Mouse (Mus musculus) midbrain, embryonic 16.5 days (tissue): ENCODE data around the gene Zfp473. TPM values are rescaled to one million over a fixed set of nuclear protein-coding genes. Genes with fewer than 3 reads are reported as not detected.

ENCODE experiments used
- ATAC-seq: fragments of 200-750 bp; cut with Nextera tagmentation; 2 replicates; pipeline ENCODE4 v1.8.0; 2017; ENCODE audit warnings: moderate TSS enrichment
- H3K27ac ChIP-seq: fragments of 300-500 bp; sonication (generic); 2 replicates; pipeline ENCODE4 v1.5.1; 2014; ENCODE audit warnings: mild to moderate bottlenecking, low read length, mixed read lengths
- H3K27me3 ChIP-seq: fragments of 300-500 bp; sonication (generic); 2 replicates; pipeline ENCODE4 v1.6.1; 2014; ENCODE audit warnings: low read depth, low read length, mixed read lengths; ENCODE audit not compliant: control insufficient read depth, insufficient read depth
- H3K36me3 ChIP-seq: fragments of 300-500 bp; sonication (generic); 2 replicates; pipeline ENCODE4 v1.6.1; 2014; ENCODE audit warnings: mild to moderate bottlenecking, low read length, moderate library complexity, mixed read lengths; ENCODE audit not compliant: control insufficient read depth, insufficient read depth
- H3K4me1 ChIP-seq: fragments of 300-500 bp; sonication (generic); 2 replicates; pipeline ENCODE4 v1.6.1; 2014; ENCODE audit warnings: mild to moderate bottlenecking, low read length, mixed read lengths; ENCODE audit not compliant: control insufficient read depth, insufficient read depth
- H3K4me2 ChIP-seq: fragments of 300-500 bp; sonication (generic); 2 replicates; pipeline ENCODE4 v1.6.1; 2014; ENCODE audit warnings: mild to moderate bottlenecking, low read length, mixed read lengths
- H3K4me3 ChIP-seq: fragments of 300-500 bp; sonication (generic); 2 replicates; pipeline ENCODE4 v1.5.1; 2014; ENCODE audit warnings: low read depth, mild to moderate bottlenecking, low read length, moderate library complexity, mixed read lengths
- H3K9ac ChIP-seq: fragments of 300-500 bp; sonication (generic); 2 replicates; pipeline ENCODE4 v1.6.1; 2014; ENCODE audit warnings: low read depth, low read length, mixed read lengths
- H3K9me3 ChIP-seq: fragments of 300-500 bp; sonication (generic); replicated peaks from 2 replicates; pipeline ENCODE4 v1.6.1; 2014; ENCODE audit warnings: mild to moderate bottlenecking, low read length, mixed read lengths; ENCODE audit not compliant: control insufficient read depth, poor library complexity, severe bottlenecking
- WGBS: fragments of 180-500 bp; shearing (Covaris S2); extraction: QIAGEN DNeasy Blood & Tissue Kit; methylation state at CpG from one replicate; pipeline ENCODE4 v1.1.7; 2014; 5-methylcytosine and 5-hydroxymethylcytosine counted together
- polyA plus RNA-seq: library from polyadenylated mRNA; unstranded; fragments of >200 nt; fragmentation: Nextera tagmentation; extraction: Ambion mirVana; gene quantifications from 2 replicates; pipeline ENCODE4 v1.2.1, GENCODE M21; 2015

Gene Zfp473
- polyA plus RNA-seq, 1 experiment from 2014 or later: 1.8 TPM

DNA sequence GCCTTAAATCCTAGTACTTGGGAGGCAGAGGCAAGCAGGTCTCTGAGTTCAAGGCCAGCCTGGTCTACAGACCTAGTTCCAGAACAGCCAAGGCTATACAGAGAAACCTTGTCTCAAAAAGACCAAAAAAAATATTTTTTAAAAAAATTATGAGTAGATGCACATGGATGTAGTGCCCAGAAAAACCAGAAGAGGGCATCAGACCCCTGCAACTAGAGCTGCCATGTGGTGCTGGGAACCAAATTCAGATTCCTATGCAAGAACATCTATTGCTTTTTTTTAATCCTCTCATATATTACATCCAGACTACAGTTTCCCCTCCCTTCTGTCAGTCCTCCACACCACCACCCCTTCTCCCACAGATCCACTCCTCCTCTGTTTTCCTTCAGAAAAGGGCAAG is 44.5 kb downstream of the Zfp473 start:
- no peaks in the 10 kb centered on the region for H3K4me1 ChIP-seq
- ATAC-seq: no peak

DNA sequence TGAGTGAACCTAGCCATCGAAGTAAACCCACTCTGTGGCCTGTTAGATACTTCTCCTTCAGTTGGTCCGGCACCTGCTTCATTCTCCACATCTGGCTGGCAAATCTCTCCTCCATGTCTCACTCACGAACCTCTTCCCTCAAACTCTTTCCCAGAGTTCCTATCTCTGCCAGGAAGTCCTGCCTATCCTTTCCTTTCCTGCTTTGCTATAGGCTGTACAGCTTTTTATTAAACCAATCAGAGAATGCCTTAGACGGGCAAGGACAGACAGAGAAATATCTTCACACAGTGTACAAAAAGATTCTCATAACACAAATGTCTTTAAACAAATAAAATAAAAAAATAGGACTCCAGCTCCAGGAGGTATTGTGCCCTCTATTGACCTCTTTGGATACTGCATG is 45.8 kb downstream of the Zfp473 start:
- no peak overlapping the region for H3K9ac ChIP-seq
- H3K27ac ChIP-seq: no peak overlapping the region
- WGBS: 86% methylated on average over 4 of the region's 4 CpGs
- H3K36me3 ChIP-seq: no peaks in the 10 kb centered on the region
- no peaks in the 10 kb centered on the region for H3K4me1 ChIP-seq
- no peak overlapping the region for H3K4me2 ChIP-seq
- no peak overlapping the region for H3K4me3 ChIP-seq
- no peak for ATAC-seq
- H3K27me3 ChIP-seq: no peaks in the 10 kb centered on the region
- no peaks in the 10 kb centered on the region for H3K9me3 ChIP-seq

More for the DNA sequence above, 44.5 kb downstream of the Zfp473 start:
- Histone ChIP-seq H3K36me3 (no peaks in the 10 kb centered on the region), H3K9me3 (no peaks in the 10 kb centered on the region), H3K4me2 (no peak overlapping the region), H3K9ac (no peak overlapping the region), H3K27ac (no peak overlapping the region), H3K27me3 (no peaks in the 10 kb centered on the region), H3K4me3 (no peak overlapping the region)

DNA sequence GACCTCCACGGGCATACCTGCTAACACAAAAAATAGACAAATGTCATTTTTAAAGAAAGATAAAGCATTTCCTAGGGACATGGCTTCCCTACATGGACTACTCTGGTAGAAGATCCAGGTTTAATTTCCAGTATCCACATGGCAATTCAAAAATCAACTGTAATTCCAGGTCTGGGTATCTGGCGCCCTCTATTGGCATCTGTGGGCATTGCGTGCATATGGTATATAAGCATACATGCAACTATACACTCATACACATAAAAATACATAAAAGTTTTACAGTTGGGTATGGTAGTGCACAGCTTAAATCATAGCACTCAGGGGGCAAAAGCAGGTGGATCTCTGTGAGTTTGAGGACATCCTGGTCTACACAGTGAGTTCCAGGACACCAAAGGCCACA is 46.5 kb downstream of the Zfp473 start:
- 56% methylated on average over 3 of the region's 3 CpGs for WGBS
- Histone ChIP-seq H3K27me3 (no peaks in the 10 kb centered on the region), H3K36me3 (no peaks in the 10 kb centered on the region), H3K27ac (no peak overlapping the region), H3K9me3 (no peaks in the 10 kb centered on the region), H3K4me2 (no peak overlapping the region), H3K4me1 (no peaks in the 10 kb centered on the region), H3K4me3 (no peak overlapping the region), H3K9ac (no peak overlapping the region)
- no peak for ATAC-seq

DNA sequence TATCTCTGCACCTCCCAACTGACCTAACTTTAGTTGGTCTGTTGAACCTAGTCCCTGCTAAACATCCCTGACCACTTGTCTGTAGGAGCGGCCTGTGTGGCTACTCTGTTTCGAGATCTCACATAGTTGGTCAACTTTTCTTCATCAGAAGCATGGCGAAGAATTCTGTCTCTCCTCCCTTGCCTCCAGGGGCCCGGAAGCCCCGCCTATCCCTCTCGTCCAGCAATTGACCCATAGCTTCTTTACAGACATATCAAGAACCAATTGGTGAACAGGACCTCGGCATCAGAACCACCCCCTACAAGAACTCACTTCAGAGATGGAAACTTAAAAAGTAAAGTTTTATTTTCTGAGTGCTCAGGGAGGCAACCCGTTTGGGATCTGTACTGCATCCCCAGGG is 47.9 kb downstream of the Zfp473 start:
- Histone ChIP-seq H3K27ac (no peak overlapping the region), H3K9ac (no peak overlapping the region), H3K4me1 (no peaks in the 10 kb centered on the region), H3K9me3 (no peaks in the 10 kb centered on the region), H3K4me3 (no peak overlapping the region), H3K36me3 (no peaks in the 10 kb centered on the region), H3K27me3 (no peaks in the 10 kb centered on the region), H3K4me2 (no peak overlapping the region)
- WGBS: 85% methylated on average over 8 of the region's 8 CpGs
- ATAC-seq: no peak

DNA sequence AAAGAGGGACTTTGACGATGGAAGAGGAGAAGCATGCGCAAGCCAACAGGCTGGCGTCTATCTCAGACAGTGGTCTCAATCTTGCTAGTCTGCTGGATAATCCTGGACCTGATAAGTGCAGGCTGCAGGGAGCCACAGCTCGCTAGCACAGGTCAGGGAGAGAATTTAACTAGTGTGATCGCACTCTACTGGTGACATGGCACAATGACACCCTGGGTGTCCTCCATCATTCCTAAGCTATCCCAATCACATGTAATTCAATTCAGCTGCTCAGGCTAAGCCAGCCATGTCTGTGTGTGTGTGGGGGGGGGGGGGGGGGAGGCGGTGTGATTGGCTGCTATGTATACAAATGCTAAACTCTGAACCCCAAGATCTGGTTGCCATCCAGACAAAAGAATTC is 48.9 kb downstream of the Zfp473 start:
- 7% methylated on average over 6 of the region's 6 CpGs for WGBS
- ATAC-seq: peak; percentile 76; the same call in 1 of the 2 replicates
- Histone ChIP-seq H3K9ac (no peak overlapping the region), H3K4me3 (no peak overlapping the region), H3K4me2 (no peak overlapping the region), H3K9me3 (no peaks in the 10 kb centered on the region), H3K36me3 (no peaks in the 10 kb centered on the region), H3K27ac (no peak overlapping the region), H3K27me3 (no peaks in the 10 kb centered on the region), H3K4me1 (no peaks in the 10 kb centered on the region)

DNA sequence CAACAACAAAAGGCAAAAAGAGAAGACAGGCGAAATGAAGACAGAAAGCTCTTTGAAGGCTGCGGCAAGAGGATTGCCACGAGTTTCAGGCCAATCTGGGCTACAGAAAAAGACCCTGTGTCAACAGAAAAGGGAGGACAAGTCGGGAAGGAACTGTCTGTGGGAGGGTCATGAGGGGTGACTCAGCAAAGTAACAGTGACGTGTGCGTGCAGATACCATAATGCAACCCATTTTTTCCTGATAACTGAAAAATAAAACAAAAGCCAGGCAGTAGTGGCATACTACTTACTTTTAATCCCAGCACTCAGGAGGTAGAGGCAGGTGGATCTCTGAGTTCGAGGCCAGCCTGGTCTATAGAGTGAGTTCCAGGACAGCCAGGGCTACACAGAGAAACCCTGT is 52.9 kb downstream of the Zfp473 start:
- no peak overlapping the region for H3K4me2 ChIP-seq
- 68% methylated on average over 7 of the region's 7 CpGs for WGBS
- no peak for ATAC-seq
- no peak overlapping the region for H3K27ac ChIP-seq
- no peak overlapping the region for H3K4me3 ChIP-seq
- H3K9ac ChIP-seq: no peak overlapping the region
- no peaks in the 10 kb centered on the region for H3K4me1 ChIP-seq
- no peaks in the 10 kb centered on the region for H3K9me3 ChIP-seq
- no peaks in the 10 kb centered on the region for H3K27me3 ChIP-seq
- no peaks in the 10 kb centered on the region for H3K36me3 ChIP-seq

DNA sequence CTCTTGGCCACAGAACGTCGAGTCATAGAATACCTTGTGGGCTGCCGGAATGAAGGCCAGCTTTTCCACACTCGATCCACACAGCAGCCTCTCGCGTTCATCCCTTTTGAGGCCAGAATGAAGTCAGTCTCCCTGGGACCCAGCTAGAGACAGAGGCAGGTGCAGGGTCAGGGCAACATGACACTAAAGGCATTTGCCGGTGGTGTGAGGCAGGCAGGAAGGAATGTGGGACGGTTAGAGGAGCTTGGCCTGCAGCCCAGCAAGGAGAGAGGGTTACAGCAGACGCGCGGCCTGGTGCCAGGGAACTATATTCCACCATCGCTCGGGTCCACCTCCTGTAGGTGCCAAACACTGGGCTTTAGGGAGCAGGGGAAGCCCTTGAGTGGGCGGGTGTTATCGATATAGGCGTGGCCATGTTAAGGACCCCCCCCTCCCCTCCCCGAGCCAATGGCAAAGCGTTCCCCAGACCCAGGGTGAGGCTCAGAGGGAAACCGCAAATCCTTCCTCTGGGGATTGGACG is 53.6 kb downstream of the Zfp473 start:
- Histone ChIP-seq H3K4me2 (no peak overlapping the region), H3K27me3 (no peaks in the 10 kb centered on the region), H3K4me3 (no peak overlapping the region), H3K27ac (no peak overlapping the region), H3K9ac (no peak overlapping the region), H3K4me1 (no peaks in the 10 kb centered on the region), H3K9me3 (no peaks in the 10 kb centered on the region), H3K36me3 (no peaks in the 10 kb centered on the region)
- whole genome bisulfite sequencing: 16% methylated on average over 19 of the region's 20 CpGs
- no peak for ATAC-seq

DNA sequence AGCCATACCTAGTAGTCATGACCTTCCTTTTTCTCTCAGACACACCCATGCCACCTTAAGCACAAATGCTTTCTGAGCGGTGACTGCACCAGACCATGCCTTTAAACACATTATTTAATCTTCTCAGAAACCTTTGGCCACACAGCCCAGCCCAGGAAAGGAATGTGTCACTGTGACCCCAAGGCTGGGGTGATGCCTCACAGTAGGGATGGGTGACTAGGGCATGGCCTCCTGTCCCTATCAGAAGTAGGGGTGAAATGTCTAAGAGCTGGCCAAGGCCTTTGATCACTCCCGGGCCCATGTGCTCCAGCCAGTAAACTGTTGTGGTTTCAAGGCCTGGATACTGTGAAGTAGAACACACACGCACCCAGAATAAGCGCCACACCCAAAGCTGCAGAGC is 55.6 kb downstream of the Zfp473 start:
- Histone ChIP-seq H3K4me1 (no peaks in the 10 kb centered on the region), H3K9me3 (no peaks in the 10 kb centered on the region), H3K4me3 (no peak overlapping the region), H3K9ac (no peak overlapping the region), H3K27me3 (no peaks in the 10 kb centered on the region), H3K36me3 (no peaks in the 10 kb centered on the region), H3K27ac (no peak overlapping the region), H3K4me2 (no peak overlapping the region)
- WGBS: 88% methylated on average over 4 of the region's 4 CpGs
- no peak for ATAC-seq

DNA sequence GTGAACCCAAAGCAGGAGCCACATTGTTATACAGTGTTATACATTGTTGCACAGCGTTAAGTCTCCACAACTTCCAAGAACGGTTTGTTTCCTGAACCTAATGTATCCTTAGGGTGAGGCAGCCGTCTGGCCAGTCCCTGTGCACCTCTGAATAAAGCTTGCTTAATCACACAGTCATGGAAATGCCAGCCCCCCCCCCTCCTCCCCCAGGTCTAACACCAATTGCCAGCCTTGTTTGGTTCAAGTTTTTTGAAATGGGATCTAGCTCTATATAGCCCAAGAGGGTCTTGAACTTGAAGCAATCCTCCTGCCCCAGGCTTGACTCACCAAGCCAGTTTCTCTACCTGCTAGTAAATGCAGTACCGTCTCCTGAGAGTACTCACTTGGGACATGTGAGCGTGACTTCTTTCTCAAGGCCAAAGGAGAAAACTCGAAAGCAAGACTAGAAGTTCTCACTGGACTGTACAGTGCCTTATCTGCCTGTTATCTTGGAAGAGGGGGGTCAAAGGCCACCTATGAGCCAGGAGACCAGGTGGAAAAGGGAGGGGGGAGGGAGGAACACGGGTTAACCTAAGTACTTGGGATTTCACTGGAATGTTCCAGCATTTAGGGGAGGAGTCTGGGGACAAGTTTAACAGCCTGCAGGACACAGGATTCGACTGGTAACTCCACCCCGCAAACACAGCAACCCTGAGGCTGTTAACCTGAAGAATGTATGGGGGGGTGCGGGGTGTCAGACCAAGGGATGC is 57.2 kb downstream of the Zfp473 start:
- H3K27me3 ChIP-seq: no peaks in the 10 kb centered on the region
- H3K27ac ChIP-seq: no peak overlapping the region
- ATAC-seq: no peak
- H3K9me3 ChIP-seq: no peaks in the 10 kb centered on the region
- H3K4me1 ChIP-seq: no peaks in the 10 kb centered on the region
- H3K4me2 ChIP-seq: no peak overlapping the region
- H3K4me3 ChIP-seq: no peak overlapping the region
- no peak overlapping the region for H3K9ac ChIP-seq
- WGBS: 75% methylated on average over 10 of the region's 10 CpGs
- no peaks in the 10 kb centered on the region for H3K36me3 ChIP-seq
